39 mouse cellular contexts compared by ENCODE assay signal in genomic region chr10:24040120-24040869, GRCm38 (mm10). TPM values are rescaled to one million over a fixed set of nuclear protein-coding genes. Genes with fewer than 3 reads are reported as not detected.
A peak's percentile ranks its signal among the peaks of the same experiment; 100 is the strongest.
DNase-seq lines count a peak whose midpoint lies in the region; ATAC-seq and TF ChIP-seq lines count a peak whose summit lies in the region.
"Had no signal": no experiment of that assay in that cellular context is flagged by ENCODE, and none has a peak within 500 bp of the region (broad histone marks: within the 10 kb centered on the region; RNA-seq: fewer than 3 reads in every experiment).

No protein-coding gene starts in this region.

- no peak for TF ChIP-seq POLR2A in bone marrow macrophage, adult 2 months (IDR thresholded peaks at IDR 0.05; ENCODE audit: borderline replicate concordance, low read depth, low read length)

- H3K4me2 ChIP-seq in liver, embryonic 14.5 days (ENCODE audit: low read depth), result peak overlapping the region; percentile 8; the same call in 1 of the 2 replicates
- H3K4me2 ChIP-seq in midbrain, embryonic 11.5 days, result no peak overlapping the region
- H3K4me2 ChIP-seq: heart, embryonic 15.5 days; intestine, embryonic 15.5 days; limb, embryonic 15.5 days had no signal

- H3K9me3 ChIP-seq in liver, embryonic 14.5 days (ENCODE audit: control insufficient read depth, low read length), result no peaks in the 10 kb centered on the region
- H3K9me3 ChIP-seq in midbrain, embryonic 11.5 days (ENCODE audit: control insufficient read depth, low read length), result no peaks in the 10 kb centered on the region
- H3K9me3 ChIP-seq: heart, embryonic 10.5 days; heart, embryonic 15.5 days; intestine, embryonic 15.5 days; limb, embryonic 10.5 days; limb, embryonic 15.5 days; midbrain, embryonic 10.5 days had no signal

- 36% methylated on average over 2 of the region's 2 CpGs for WGBS in liver, embryonic 14.5 days (ENCODE audit: insufficient replicate concordance)
- WGBS in midbrain, embryonic 11.5 days, result 78% methylated on average over 2 of the region's 2 CpGs

- H3K27me3 ChIP-seq in liver, embryonic 14.5 days (ENCODE audit: control insufficient read depth, insufficient read depth, low read length), result no peaks in the 10 kb centered on the region
- H3K27me3 ChIP-seq in midbrain, embryonic 11.5 days (ENCODE audit: control insufficient read depth, insufficient read depth, low read length), result no peaks in the 10 kb centered on the region
- H3K27me3 ChIP-seq: CH12.LX; heart, embryonic 15.5 days; intestine, embryonic 15.5 days; limb, embryonic 15.5 days had no signal

- no peak for TF ChIP-seq CTCF in bone marrow macrophage, adult 2 months (IDR thresholded peaks at IDR 0.05; ENCODE audit: low read depth, low read length)
- TF ChIP-seq CTCF in liver, embryonic 14.5 days (IDR thresholded peaks at IDR 0.05; ENCODE audit: low read depth), result no peak

- peak overlapping the region; percentile 35; the same call in 1 of the 2 replicates for H3K27ac ChIP-seq in bone marrow macrophage, adult 2 months (ENCODE audit: insufficient read depth, low read depth, low read length)
- no peak overlapping the region; the same call in 1 of the 2 replicates for H3K27ac ChIP-seq in liver, embryonic 14.5 days
- H3K27ac ChIP-seq in midbrain, embryonic 11.5 days (ENCODE audit: low read depth, low read length), result no peak overlapping the region
- H3K27ac ChIP-seq: heart, embryonic 10.5 days; heart, embryonic 15.5 days; hindbrain, postnatal 0 days; intestine, embryonic 15.5 days; limb, embryonic 10.5 days; limb, embryonic 15.5 days; midbrain, embryonic 10.5 days had no signal

- H3K9ac ChIP-seq in liver, embryonic 14.5 days (replicated peaks), result no peak overlapping the region
- no peak overlapping the region for H3K9ac ChIP-seq in midbrain, embryonic 11.5 days (ENCODE audit: low read length)
- H3K9ac ChIP-seq: heart, embryonic 15.5 days; intestine, embryonic 15.5 days; limb, embryonic 15.5 days had no signal

- H3K4me3 ChIP-seq in bone marrow macrophage, adult 2 months (ENCODE audit: insufficient read depth, low read length), result no peak overlapping the region
- H3K4me3 ChIP-seq in liver, embryonic 14.5 days (ENCODE audit: insufficient read depth in 1 of 2, low read depth in 2 of 2, low read length in 2 of 2), result no peak overlapping the region
- H3K4me3 ChIP-seq in midbrain, embryonic 11.5 days (ENCODE audit: low read depth, low read length), result no peak overlapping the region
- H3K4me3 ChIP-seq: heart, embryonic 10.5 days; heart, embryonic 15.5 days; intestine, embryonic 15.5 days; limb, embryonic 10.5 days; limb, embryonic 15.5 days; midbrain, embryonic 10.5 days had no signal

- peak in 2 of 3 experiments; percentile 26 to 34 for DNase-seq in liver, embryonic 14.5 days (ENCODE audit: low read depth in 3 of 3, low spot score in 3 of 3)
- DNase-seq in left cerebral cortex, postnatal 25 days (ENCODE audit: low spot score in 2 of 2), result no peak
- DNase-seq in midbrain, embryonic 11.5 days (ENCODE audit: low spot score, missing footprints), result no peak
- DNase-seq: adrenal gland, postnatal 10 days; cerebellum, adult 18-20 months; cerebellum, postnatal 10 days; gastrocnemius, postnatal 14 days; heart, adult 11 months; kidney, adult 2 months; kidney, postnatal 4 days; lung, postnatal 36 days; right cerebral cortex, postnatal 25 days; thymus, postnatal 25 days had no signal

- no peaks in the 10 kb centered on the region for H3K36me3 ChIP-seq in liver, embryonic 14.5 days (replicated peaks; ENCODE audit: control insufficient read depth, insufficient read depth, low read depth)
- H3K36me3 ChIP-seq in midbrain, embryonic 11.5 days (ENCODE audit: control insufficient read depth, insufficient read depth, low read length), result no peaks in the 10 kb centered on the region
- H3K36me3 ChIP-seq: heart, embryonic 10.5 days; heart, embryonic 15.5 days; intestine, embryonic 15.5 days; limb, embryonic 10.5 days; limb, embryonic 15.5 days; midbrain, embryonic 10.5 days had no signal

- intact Hi-C loops in left cerebral cortex, postnatal 25 days (cut with DNase I), result no loop called here

- peaks cover 4% of the 10 kb centered on the region for H3K4me1 ChIP-seq in bone marrow macrophage, adult 2 months (ENCODE audit: control insufficient read depth, insufficient read depth, low read length)
- H3K4me1 ChIP-seq in liver, embryonic 14.5 days (replicated peaks; ENCODE audit: control insufficient read depth in 2 of 2, insufficient read depth in 2 of 2, low read length in 1 of 2), result peaks cover 3 to 11% of the 10 kb centered on the region in 2 experiments; a peak in 3 of 4 replicates
- no peaks in the 10 kb centered on the region for H3K4me1 ChIP-seq in midbrain, embryonic 11.5 days (ENCODE audit: control insufficient read depth, insufficient read depth, low read length)
- H3K4me1 ChIP-seq: heart, embryonic 10.5 days; heart, embryonic 15.5 days; intestine, embryonic 15.5 days; limb, embryonic 10.5 days; limb, embryonic 15.5 days; midbrain, embryonic 10.5 days had no signal

- peak; percentile 74 for TF ChIP-seq EP300 in liver, embryonic 14.5 days (IDR thresholded peaks at IDR 0.05; ENCODE audit: low read depth)

- peak; percentile 32 for ATAC-seq in common myeloid progenitor, adult 5-6 weeks (replicated peaks; ENCODE audit: low read depth, poor library complexity, severe bottlenecking)
- peak; percentile 89 for ATAC-seq in liver, embryonic 14.5 days (ENCODE audit: insufficient read depth)
- ATAC-seq in megakaryocyte progenitor cell, adult 5-6 weeks (replicated peaks; ENCODE audit: poor library complexity), result peak; percentile 96
- no peak for ATAC-seq in monocyte, adult 5-6 weeks (replicated peaks; ENCODE audit: insufficient number of reproducible peaks, low FRiP score, low TSS enrichment, poor library complexity, severe bottlenecking)
- ATAC-seq in midbrain, embryonic 11.5 days (ENCODE audit: low FRiP score), result no peak
- ATAC-seq: forebrain, embryonic 14.5 days; hindbrain, postnatal 0 days; intestine, embryonic 15.5 days had no signal

RNA-seq across cellular contexts. Expression of gene Taar7e, which starts 2.9 kb away (rescaled TPM):
- polyA plus RNA-seq in bone marrow macrophage, adult 2 months (2012; ENCODE audit: insufficient read depth, insufficient read length, missing spikeins), result not detected in 2 replicates
- not detected in 2 replicates for total RNA-seq in common myeloid progenitor, adult 5-6 weeks (2017)
- polyA plus RNA-seq in liver, embryonic 14.5 days (2012; rRNA removed), result not detected in 2 replicates
- not detected in 2 replicates for polyA plus RNA-seq in liver, embryonic 14.5 days (2014; fragmentation: Nextera tagmentation; extraction: Ambion mirVana)
- not detected in 2 replicates for total RNA-seq in megakaryocyte progenitor cell, adult 5-6 weeks (2015)
- not detected in 2 replicates for total RNA-seq in megakaryocyte progenitor cell, adult 5-6 weeks (2017)
- total RNA-seq in left cerebral cortex, postnatal 25 days (2021), result not detected
- total RNA-seq in monocyte, adult 5-6 weeks (2017), result not detected in 3 replicates
- polyA plus RNA-seq in midbrain, embryonic 11.5 days (2014; fragmentation: Nextera tagmentation; extraction: Ambion mirVana), result not detected in 2 replicates
- total RNA-seq: adrenal gland, postnatal 10 days; CH12.LX; ES-E14; gastrocnemius, postnatal 14 days; heart, postnatal 25 days; hindbrain, postnatal 0 days; layer of hippocampus, adult 8-10 months; layer of hippocampus, postnatal 25 days; midbrain, postnatal 0 days had no signal
- polyA plus RNA-seq: C2C12; cortical plate, adult 2 months; embryonic facial prominence, embryonic 14.5 days; forebrain, embryonic 14.5 days; heart, embryonic 10.5 days; heart, embryonic 15.5 days; hindbrain, embryonic 11.5 days; hindbrain, postnatal 0 days; intestine, embryonic 15.5 days; kidney, adult 2 months; kidney, embryonic 16.5 days; limb, embryonic 10.5 days; limb, embryonic 15.5 days; lung, embryonic 16.5 days; midbrain, embryonic 10.5 days; midbrain, postnatal 0 days; neural tube, embryonic 14.5 days; stomach, embryonic 16.5 days had no signal

RNA-seq across cellular contexts. Expression of gene Taar7f, which starts 9.0 kb away (rescaled TPM):
- polyA plus RNA-seq in bone marrow macrophage, adult 2 months (2012; ENCODE audit: insufficient read depth, insufficient read length, missing spikeins), result not detected in 2 replicates
- not detected in 2 replicates for total RNA-seq in common myeloid progenitor, adult 5-6 weeks (2017)
- not detected in 2 replicates for polyA plus RNA-seq in liver, embryonic 14.5 days (2012; rRNA removed)
- polyA plus RNA-seq in liver, embryonic 14.5 days (2014; fragmentation: Nextera tagmentation; extraction: Ambion mirVana), result not detected in 2 replicates
- total RNA-seq in megakaryocyte progenitor cell, adult 5-6 weeks (2015), result not detected in 2 replicates
- not detected in 2 replicates for total RNA-seq in megakaryocyte progenitor cell, adult 5-6 weeks (2017)
- total RNA-seq in left cerebral cortex, postnatal 25 days (2021), result not detected
- total RNA-seq in monocyte, adult 5-6 weeks (2017), result not detected in 3 replicates
- polyA plus RNA-seq in midbrain, embryonic 11.5 days (2014; fragmentation: Nextera tagmentation; extraction: Ambion mirVana), result not detected in 2 replicates
- total RNA-seq: adrenal gland, postnatal 10 days; CH12.LX; ES-E14; gastrocnemius, postnatal 14 days; heart, postnatal 25 days; hindbrain, postnatal 0 days; layer of hippocampus, adult 8-10 months; layer of hippocampus, postnatal 25 days; midbrain, postnatal 0 days had no signal
- polyA plus RNA-seq: C2C12; cortical plate, adult 2 months; embryonic facial prominence, embryonic 14.5 days; forebrain, embryonic 14.5 days; heart, embryonic 10.5 days; heart, embryonic 15.5 days; hindbrain, embryonic 11.5 days; hindbrain, postnatal 0 days; intestine, embryonic 15.5 days; kidney, adult 2 months; kidney, embryonic 16.5 days; limb, embryonic 10.5 days; limb, embryonic 15.5 days; lung, embryonic 16.5 days; midbrain, embryonic 10.5 days; midbrain, postnatal 0 days; neural tube, embryonic 14.5 days; stomach, embryonic 16.5 days had no signal

RNA-seq across cellular contexts. Expression of gene Taar7d, which starts 13.3 kb away (rescaled TPM):
- not detected in 2 replicates for polyA plus RNA-seq in bone marrow macrophage, adult 2 months (2012; ENCODE audit: insufficient read depth, insufficient read length, missing spikeins)
- total RNA-seq in common myeloid progenitor, adult 5-6 weeks (2017), result not detected in 2 replicates
- 0.05 TPM in 1 of 2 replicates, not detected in the other for polyA plus RNA-seq in liver, embryonic 14.5 days (2012; rRNA removed)
- polyA plus RNA-seq in liver, embryonic 14.5 days (2014; fragmentation: Nextera tagmentation; extraction: Ambion mirVana), result not detected in 2 replicates
- not detected in 2 replicates for total RNA-seq in megakaryocyte progenitor cell, adult 5-6 weeks (2015)
- not detected in 2 replicates for total RNA-seq in megakaryocyte progenitor cell, adult 5-6 weeks (2017)
- total RNA-seq in left cerebral cortex, postnatal 25 days (2021), result not detected
- total RNA-seq in monocyte, adult 5-6 weeks (2017), result not detected in 3 replicates
- not detected in 2 replicates for polyA plus RNA-seq in midbrain, embryonic 11.5 days (2014; fragmentation: Nextera tagmentation; extraction: Ambion mirVana)
- total RNA-seq: adrenal gland, postnatal 10 days; CH12.LX; ES-E14; gastrocnemius, postnatal 14 days; heart, postnatal 25 days; hindbrain, postnatal 0 days; layer of hippocampus, adult 8-10 months; layer of hippocampus, postnatal 25 days; midbrain, postnatal 0 days had no signal
- polyA plus RNA-seq: C2C12; cortical plate, adult 2 months; embryonic facial prominence, embryonic 14.5 days; forebrain, embryonic 14.5 days; heart, embryonic 10.5 days; heart, embryonic 15.5 days; hindbrain, embryonic 11.5 days; hindbrain, postnatal 0 days; intestine, embryonic 15.5 days; kidney, adult 2 months; kidney, embryonic 16.5 days; limb, embryonic 10.5 days; limb, embryonic 15.5 days; lung, embryonic 16.5 days; midbrain, embryonic 10.5 days; midbrain, postnatal 0 days; neural tube, embryonic 14.5 days; stomach, embryonic 16.5 days had no signal

RNA-seq across cellular contexts. Expression of gene Taar8a, which starts 36.0 kb away (rescaled TPM):
- not detected in 2 replicates for polyA plus RNA-seq in bone marrow macrophage, adult 2 months (2012; ENCODE audit: insufficient read depth, insufficient read length, missing spikeins)
- total RNA-seq in common myeloid progenitor, adult 5-6 weeks (2017), result not detected in 2 replicates
- polyA plus RNA-seq in liver, embryonic 14.5 days (2012; rRNA removed), result not detected in 2 replicates
- not detected in 2 replicates for polyA plus RNA-seq in liver, embryonic 14.5 days (2014; fragmentation: Nextera tagmentation; extraction: Ambion mirVana)
- total RNA-seq in megakaryocyte progenitor cell, adult 5-6 weeks (2015), result not detected in 2 replicates
- total RNA-seq in megakaryocyte progenitor cell, adult 5-6 weeks (2017), result not detected in 2 replicates
- not detected for total RNA-seq in left cerebral cortex, postnatal 25 days (2021)
- total RNA-seq in monocyte, adult 5-6 weeks (2017), result not detected in 3 replicates
- polyA plus RNA-seq in midbrain, embryonic 11.5 days (2014; fragmentation: Nextera tagmentation; extraction: Ambion mirVana), result not detected in 2 replicates
- total RNA-seq: adrenal gland, postnatal 10 days; CH12.LX; ES-E14; gastrocnemius, postnatal 14 days; heart, postnatal 25 days; hindbrain, postnatal 0 days; layer of hippocampus, adult 8-10 months; layer of hippocampus, postnatal 25 days; midbrain, postnatal 0 days had no signal
- polyA plus RNA-seq: C2C12; cortical plate, adult 2 months; embryonic facial prominence, embryonic 14.5 days; forebrain, embryonic 14.5 days; heart, embryonic 10.5 days; heart, embryonic 15.5 days; hindbrain, embryonic 11.5 days; hindbrain, postnatal 0 days; intestine, embryonic 15.5 days; kidney, adult 2 months; kidney, embryonic 16.5 days; limb, embryonic 10.5 days; limb, embryonic 15.5 days; lung, embryonic 16.5 days; midbrain, embryonic 10.5 days; midbrain, postnatal 0 days; neural tube, embryonic 14.5 days; stomach, embryonic 16.5 days had no signal

RNA-seq across cellular contexts. Expression of gene Taar7b, which starts 40.6 kb away (rescaled TPM):
- not detected in 2 replicates for polyA plus RNA-seq in bone marrow macrophage, adult 2 months (2012; ENCODE audit: insufficient read depth, insufficient read length, missing spikeins)
- not detected in 2 replicates for total RNA-seq in common myeloid progenitor, adult 5-6 weeks (2017)
- polyA plus RNA-seq in liver, embryonic 14.5 days (2012; rRNA removed), result not detected in 2 replicates
- not detected in 2 replicates for polyA plus RNA-seq in liver, embryonic 14.5 days (2014; fragmentation: Nextera tagmentation; extraction: Ambion mirVana)
- total RNA-seq in megakaryocyte progenitor cell, adult 5-6 weeks (2015), result not detected in 2 replicates
- not detected in 2 replicates for total RNA-seq in megakaryocyte progenitor cell, adult 5-6 weeks (2017)
- not detected for total RNA-seq in left cerebral cortex, postnatal 25 days (2021)
- not detected in 3 replicates for total RNA-seq in monocyte, adult 5-6 weeks (2017)
- not detected in 2 replicates for polyA plus RNA-seq in midbrain, embryonic 11.5 days (2014; fragmentation: Nextera tagmentation; extraction: Ambion mirVana)
- total RNA-seq: adrenal gland, postnatal 10 days; CH12.LX; ES-E14; gastrocnemius, postnatal 14 days; heart, postnatal 25 days; hindbrain, postnatal 0 days; layer of hippocampus, adult 8-10 months; layer of hippocampus, postnatal 25 days; midbrain, postnatal 0 days had no signal
- polyA plus RNA-seq: C2C12; cortical plate, adult 2 months; embryonic facial prominence, embryonic 14.5 days; forebrain, embryonic 14.5 days; heart, embryonic 10.5 days; heart, embryonic 15.5 days; hindbrain, embryonic 11.5 days; hindbrain, postnatal 0 days; intestine, embryonic 15.5 days; kidney, adult 2 months; kidney, embryonic 16.5 days; limb, embryonic 10.5 days; limb, embryonic 15.5 days; lung, embryonic 16.5 days; midbrain, embryonic 10.5 days; midbrain, postnatal 0 days; neural tube, embryonic 14.5 days; stomach, embryonic 16.5 days had no signal

Comparison
In these comparisons a context has a peak if more than half of its experiments do, and no peak if none do; other contexts are left out.
1. ATAC-seq: peak in common myeloid progenitor, adult 5-6 weeks (single experiment), liver, embryonic 14.5 days (single experiment) and megakaryocyte progenitor cell, adult 5-6 weeks (single experiment); none in monocyte, adult 5-6 weeks (single experiment) and midbrain, embryonic 11.5 days (single experiment).
2. DNase-seq: peak in liver, embryonic 14.5 days (2 of 3); none in left cerebral cortex, postnatal 25 days (0 of 2) and midbrain, embryonic 11.5 days (single experiment).